ENCODE assay signal across 20 mouse cellular contexts in the genomic region with DNA sequence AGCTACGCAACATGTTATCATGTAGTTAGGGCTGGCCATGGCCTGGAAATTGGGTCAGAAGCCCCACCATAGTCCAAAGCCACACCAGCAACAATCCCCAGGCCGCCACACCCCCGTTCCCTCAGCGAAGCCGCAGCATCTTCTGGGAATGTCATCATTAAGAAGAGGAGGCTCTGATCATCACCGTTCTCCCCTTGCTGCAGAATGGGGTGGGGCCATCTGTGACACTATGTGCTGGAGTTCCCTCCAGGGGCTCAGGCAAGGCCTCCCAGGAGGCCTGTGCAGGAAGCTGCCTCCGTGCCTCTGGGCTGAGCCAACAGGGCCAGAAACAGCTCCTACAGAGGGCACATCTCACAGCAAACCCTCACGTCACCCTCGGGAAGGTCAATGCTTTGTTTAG.
DNase-seq lines count a peak whose midpoint lies in the region; ATAC-seq and TF ChIP-seq lines count a peak whose summit lies in the region.
"Had no signal": no experiment of that assay in that cellular context is flagged by ENCODE, and none has a peak within 500 bp of the region (broad histone marks: within the 10 kb centered on the region; RNA-seq: fewer than 3 reads in every experiment).

No protein-coding gene starts in this region.

- no peak overlapping the region for H3K4me2 ChIP-seq in forebrain, embryonic 16.5 days (ENCODE audit: low read length)
- H3K4me2 ChIP-seq in forebrain, embryonic 11.5 days (ENCODE audit: low read depth, low read length, severe bottlenecking) = no peak overlapping the region
- H3K4me2 ChIP-seq in heart, embryonic 13.5 days = no peak overlapping the region
- no peak overlapping the region for H3K4me2 ChIP-seq in CH12.LX (ENCODE audit: insufficient read depth, low read depth, poor library complexity, severe bottlenecking)
- H3K4me2 ChIP-seq: hindbrain, embryonic 13.5 days; limb, embryonic 13.5 days; liver, embryonic 12.5 days; midbrain, embryonic 13.5 days; neural tube, embryonic 12.5 days had no signal

- no peaks in the 10 kb centered on the region for H3K79me2 ChIP-seq in CH12.LX (replicated peaks; ENCODE audit: control insufficient read depth, extremely low read depth, insufficient read depth, poor library complexity, severe bottlenecking)

- dilution Hi-C loops in CH12.LX (cut with MboI; ENCODE audit: extremely low pct_ligation_motif_present, extremely low pct_unique_long_range_greater_than_20kb, low sequenced_read_pairs) = no loop called here

- H3K4me1 ChIP-seq in forebrain, embryonic 16.5 days (replicated peaks; ENCODE audit: control insufficient read depth, insufficient read depth, low read length) = peaks cover 7% of the 10 kb centered on the region; the same call in 1 of the 2 replicates
- no peaks in the 10 kb centered on the region for H3K4me1 ChIP-seq in forebrain, embryonic 11.5 days (replicated peaks; ENCODE audit: control insufficient read depth, insufficient read depth, low read length)
- peaks cover 49% of the 10 kb centered on the region for H3K4me1 ChIP-seq in heart, embryonic 13.5 days
- peaks cover 18 to 59% of the 10 kb centered on the region in 2 experiments for H3K4me1 ChIP-seq in CH12.LX (ENCODE audit: control insufficient read depth in 1 of 2, insufficient read depth in 2 of 2)
- H3K4me1 ChIP-seq in embryonic facial prominence, embryonic 10.5 days = peaks cover 49% of the 10 kb centered on the region

- no peak overlapping the region for H3K27ac ChIP-seq in forebrain, embryonic 16.5 days (ENCODE audit: low read length)
- no peak overlapping the region for H3K27ac ChIP-seq in forebrain, embryonic 11.5 days (ENCODE audit: low read depth, low read length)
- 0 out of 2 replicates have a peak overlapping the region, but pooled peaks have one; percentile 0 for H3K27ac ChIP-seq in heart, embryonic 13.5 days (replicated peaks)
- H3K27ac ChIP-seq in CH12.LX (ENCODE audit: insufficient read depth, low read depth) = no peak overlapping the region
- H3K27ac ChIP-seq in embryonic facial prominence, embryonic 10.5 days (replicated peaks) = peak overlapping the region; percentile 65
- H3K27ac ChIP-seq: hindbrain, embryonic 13.5 days; limb, embryonic 13.5 days; midbrain, embryonic 13.5 days; neural tube, embryonic 12.5 days had no signal

- H3K9me3 ChIP-seq in forebrain, embryonic 16.5 days (ENCODE audit: control insufficient read depth, low read length) = no peaks in the 10 kb centered on the region
- H3K9me3 ChIP-seq in forebrain, embryonic 11.5 days (ENCODE audit: control insufficient read depth, low read length) = no peaks in the 10 kb centered on the region
- no peaks in the 10 kb centered on the region for H3K9me3 ChIP-seq in heart, embryonic 13.5 days
- H3K9me3 ChIP-seq in CH12.LX (replicated peaks; ENCODE audit: low read length) = no peaks in the 10 kb centered on the region
- H3K9me3 ChIP-seq in embryonic facial prominence, embryonic 10.5 days = no peaks in the 10 kb centered on the region
- H3K9me3 ChIP-seq: hindbrain, embryonic 13.5 days; limb, embryonic 13.5 days; liver, embryonic 12.5 days; midbrain, embryonic 13.5 days; neural tube, embryonic 12.5 days had no signal

- H3K9ac ChIP-seq in forebrain, embryonic 16.5 days (replicated peaks; ENCODE audit: low read depth, low read length) = no peak overlapping the region
- no peak overlapping the region for H3K9ac ChIP-seq in forebrain, embryonic 11.5 days (ENCODE audit: low read length)
- H3K9ac ChIP-seq in heart, embryonic 13.5 days = peak overlapping the region; percentile 52; the same call in 1 of the 2 replicates
- no peak overlapping the region for H3K9ac ChIP-seq in CH12.LX (ENCODE audit: insufficient read depth, low read depth)
- H3K9ac ChIP-seq: forebrain, postnatal 0 days; hindbrain, embryonic 13.5 days; limb, embryonic 13.5 days; liver, embryonic 12.5 days; midbrain, embryonic 13.5 days; neural tube, embryonic 12.5 days had no signal

- TF ChIP-seq RAD21 in CH12.LX (IDR thresholded peaks at IDR 0.05; ENCODE audit: low read depth, low read length) = no peak

- in situ Hi-C loops in CH12.LX (cut with MboI; ENCODE audit: low pct_ligation_motif_present, low pct_unique_long_range_greater_than_20kb, low sequenced_read_pairs) = no loop called here

- H3K4me3 ChIP-seq in forebrain, embryonic 16.5 days (replicated peaks; ENCODE audit: low read length) = no peak overlapping the region
- H3K4me3 ChIP-seq in forebrain, embryonic 11.5 days (ENCODE audit: low read depth, low read length) = no peak overlapping the region
- no peak overlapping the region for H3K4me3 ChIP-seq in heart, embryonic 13.5 days
- peak overlapping the region in 1 of 3 experiments; percentile 0 for H3K4me3 ChIP-seq in CH12.LX (replicated peaks in 1 of 3; ENCODE audit: low read depth in 2 of 3, low read length in 2 of 3, poor library complexity in 1 of 3)
- no peak overlapping the region for H3K4me3 ChIP-seq in embryonic facial prominence, embryonic 10.5 days
- H3K4me3 ChIP-seq: hindbrain, embryonic 13.5 days; limb, embryonic 13.5 days; liver, embryonic 12.5 days; midbrain, embryonic 13.5 days; neural tube, embryonic 12.5 days had no signal

- H3K27me3 ChIP-seq in forebrain, embryonic 16.5 days (replicated peaks; ENCODE audit: control insufficient read depth, insufficient read depth, low read length) = no peaks in the 10 kb centered on the region
- no peaks in the 10 kb centered on the region for H3K27me3 ChIP-seq in forebrain, embryonic 11.5 days (ENCODE audit: control insufficient read depth, insufficient read depth, low read length)
- no peaks in the 10 kb centered on the region for H3K27me3 ChIP-seq in heart, embryonic 13.5 days (replicated peaks)
- H3K27me3 ChIP-seq in CH12.LX (replicated peaks) = no peaks in the 10 kb centered on the region
- peaks cover 7% of the 10 kb centered on the region; the same call in 1 of the 2 replicates for H3K27me3 ChIP-seq in embryonic facial prominence, embryonic 10.5 days (replicated peaks; ENCODE audit: low read depth, poor library complexity, severe bottlenecking)
- H3K27me3 ChIP-seq: hindbrain, embryonic 13.5 days; limb, embryonic 13.5 days; liver, embryonic 12.5 days; midbrain, embryonic 13.5 days; neural tube, embryonic 12.5 days had no signal

- 0 out of 2 replicates have a peak, but pooled peaks have one; percentile 20 for ATAC-seq in forebrain, embryonic 16.5 days
- no peak for ATAC-seq in forebrain, embryonic 11.5 days (replicated peaks; ENCODE audit: low FRiP score)
- no peak for ATAC-seq in heart, embryonic 13.5 days (ENCODE audit: extremely low read depth, insufficient number of reproducible peaks, low FRiP score, low TSS enrichment)
- ATAC-seq: activated CD4-positive, CD25-positive, alpha-beta regulatory T cell, adult 4 months; forebrain, postnatal 0 days; inflammation-experienced regulatory T-cells, adult 6 months; liver, embryonic 12.5 days; midbrain, embryonic 13.5 days had no signal

- 66% methylated on average over 9 of the region's 9 CpGs for WGBS in forebrain, embryonic 16.5 days
- WGBS in forebrain, embryonic 11.5 days = 72% methylated on average over 9 of the region's 9 CpGs
- 63% methylated on average over 9 of the region's 9 CpGs for WGBS in heart, embryonic 13.5 days
- 65% methylated on average over 9 of the region's 9 CpGs for whole genome bisulfite sequencing in embryonic facial prominence, embryonic 10.5 days

- no peak for TF ChIP-seq CTCF in CH12.LX (conservative IDR thresholded peaks at IDR 0.05 in 1 of 2, IDR thresholded peaks at IDR 0.05 in 1 of 2; ENCODE audit: low read depth in 2 of 2, low read length in 2 of 2)

- no peak for DNase-seq in forebrain, embryonic 11.5 days (ENCODE audit: low spot score)
- no peak for DNase-seq in heart, adult 18-20 months
- DNase-seq in CH12.LX (ENCODE audit: extremely low read depth) = peak; percentile 56
- DNase-seq in embryonic facial prominence, embryonic 10.5 days (ENCODE audit: low spot score) = no peak
- no peak for DNase-seq in adrenal gland, adult 18-20 months (ENCODE audit: low spot score in 2 of 2)
- DNase-seq: adrenal gland, postnatal 10 days; cerebellum, adult 9-11 months; forebrain, postnatal 0 days; kidney, adult 18-20 months; kidney, postnatal 4 days; lung, adult 2 months had no signal

- H3K36me3 ChIP-seq in forebrain, embryonic 16.5 days (ENCODE audit: control insufficient read depth, insufficient read depth) = no peaks in the 10 kb centered on the region
- H3K36me3 ChIP-seq in forebrain, embryonic 11.5 days (ENCODE audit: control insufficient read depth, insufficient read depth, low read length) = no peaks in the 10 kb centered on the region
- H3K36me3 ChIP-seq in heart, embryonic 13.5 days = peaks cover 36% of the 10 kb centered on the region
- H3K36me3 ChIP-seq in CH12.LX (replicated peaks in 1 of 2; ENCODE audit: control insufficient read depth in 1 of 2, insufficient read depth in 1 of 2, low read length in 1 of 2) = peaks cover 27 to 75% of the 10 kb centered on the region in 2 experiments
- H3K36me3 ChIP-seq in embryonic facial prominence, embryonic 10.5 days (replicated peaks) = peaks cover 28% of the 10 kb centered on the region

- no peak for TF ChIP-seq EP300 in CH12.LX (IDR thresholded peaks at IDR 0.05; ENCODE audit: low read length)

- TF ChIP-seq POLR2A in CH12.LX (IDR thresholded peaks at IDR 0.05; ENCODE audit: low read depth, low read length) = no peak

TF ChIP-seq in CH12.LX, 34 proteins besides CTCF, POLR2A, EP300 and RAD21:
- TF ChIP-seq USF2 (conservative IDR thresholded peaks at IDR 0.05; ENCODE audit: low read depth, low read length) (no peak), IRF4 (IDR thresholded peaks at IDR 0.05; ENCODE audit: low read depth, low read length) (no peak), ZKSCAN1 (IDR thresholded peaks at IDR 0.05; ENCODE audit: borderline replicate concordance, low read depth, low read length) (no peak), CHD2 (IDR thresholded peaks at IDR 0.05; ENCODE audit: low read length) (no peak), PAX5 (IDR thresholded peaks at IDR 0.05; ENCODE audit: low read length) (no peak), MXI1 (IDR thresholded peaks at IDR 0.05; ENCODE audit: low read depth, low read length) (no peak)

Comparison
In these comparisons a context has a peak if more than half of its experiments do, and no peak if none do; other contexts are left out.
1. H3K27ac ChIP-seq: peak in heart, embryonic 13.5 days (single experiment) and embryonic facial prominence, embryonic 10.5 days (single experiment); none in forebrain, embryonic 16.5 days (single experiment), forebrain, embryonic 11.5 days (single experiment) and CH12.LX (single experiment).